Mouse (Mus musculus) fibroblast of lung, adult 2 months (primary cell): ENCODE data around the gene Rpap3.

Experiments used
- DNase-seq: peaks from one replicate; pipeline ENCODE4 v3.0.0-alpha.2; 2011; ENCODE audit warnings: low read depth

Gene Rpap3

DNA sequence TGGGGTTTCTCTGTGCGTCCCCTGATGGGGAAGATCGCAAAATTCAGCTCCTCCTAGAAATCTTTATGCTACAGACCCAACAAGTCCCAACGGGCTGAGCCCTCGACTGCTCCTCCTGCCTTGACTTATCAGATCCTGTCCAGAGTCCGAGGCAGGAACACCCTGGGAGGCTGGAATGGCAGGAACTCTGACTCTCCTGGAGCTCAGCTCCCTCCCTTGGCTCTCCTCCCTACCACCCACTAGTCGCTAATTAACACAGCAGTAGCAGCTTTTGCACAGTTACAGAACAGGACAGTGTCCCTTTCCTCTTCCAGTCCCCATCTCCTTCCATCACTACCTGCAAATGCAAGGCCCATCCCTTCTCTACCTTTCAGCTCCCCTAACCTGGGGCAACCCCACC lies 24.7 kb upstream of the Rpap3 start:
- DNase-seq = no peak

DNA sequence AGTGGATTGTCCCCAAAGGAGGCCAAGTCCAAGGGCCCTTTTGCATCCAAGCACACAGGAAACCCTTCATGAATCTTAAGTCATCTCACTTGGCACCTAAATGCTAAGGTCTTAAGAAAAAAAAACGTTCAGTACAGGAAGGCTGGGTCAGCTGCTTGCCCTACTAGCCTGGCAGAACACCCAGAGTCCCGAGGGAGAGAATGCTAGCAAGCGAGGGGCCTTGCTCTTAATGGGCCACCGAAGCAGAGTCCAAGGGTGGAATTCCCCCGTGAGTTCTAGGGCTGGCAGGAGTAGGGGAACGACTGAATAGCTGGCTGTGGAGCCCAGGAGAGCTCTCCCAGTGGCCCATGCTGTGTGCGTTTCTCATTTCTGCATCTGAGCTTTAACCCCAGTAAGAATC lies 23.2 kb upstream of the Rpap3 start:
- no peak for DNase-seq

DNA sequence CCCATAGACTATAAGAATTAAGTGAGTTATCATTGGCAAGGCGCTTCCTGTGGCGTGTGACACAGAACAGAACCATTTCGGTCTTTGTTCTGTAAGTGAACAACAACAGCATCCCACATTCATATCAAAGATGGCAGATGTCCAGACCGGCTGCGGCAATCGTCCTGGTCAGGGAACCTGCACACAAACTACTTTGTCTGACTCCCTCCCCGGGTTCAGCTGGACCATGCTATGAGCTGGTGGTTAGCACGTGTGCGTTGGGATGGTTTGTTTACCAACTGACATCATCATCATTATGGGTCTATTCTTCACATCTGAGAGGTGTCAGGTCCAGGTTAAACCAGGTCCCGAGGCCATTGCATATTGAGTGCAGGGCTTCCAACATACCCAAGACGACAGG lies 22.8 kb upstream of the Rpap3 start:
- no peak for DNase-seq

DNA sequence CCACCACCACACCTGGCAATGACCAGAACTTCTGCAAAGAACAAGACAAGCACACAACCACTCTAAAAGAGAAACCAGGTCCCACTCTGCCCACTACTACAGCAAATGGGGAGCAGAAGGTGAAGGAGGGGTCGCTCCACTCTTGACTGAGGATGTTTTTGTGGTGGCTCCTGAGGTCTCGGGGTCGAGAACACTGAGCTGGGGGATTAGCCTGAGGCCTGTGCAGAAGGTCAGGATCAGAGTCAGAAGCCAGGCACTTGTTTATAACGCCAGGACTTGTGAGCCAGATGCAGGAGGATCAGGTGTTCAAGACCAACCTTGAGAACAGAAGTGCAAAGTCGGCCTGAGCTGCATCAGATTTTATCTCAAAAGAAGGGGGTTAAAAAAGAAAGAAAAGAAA lies 21.9 kb upstream of the Rpap3 start:
- no peak for DNase-seq

DNA sequence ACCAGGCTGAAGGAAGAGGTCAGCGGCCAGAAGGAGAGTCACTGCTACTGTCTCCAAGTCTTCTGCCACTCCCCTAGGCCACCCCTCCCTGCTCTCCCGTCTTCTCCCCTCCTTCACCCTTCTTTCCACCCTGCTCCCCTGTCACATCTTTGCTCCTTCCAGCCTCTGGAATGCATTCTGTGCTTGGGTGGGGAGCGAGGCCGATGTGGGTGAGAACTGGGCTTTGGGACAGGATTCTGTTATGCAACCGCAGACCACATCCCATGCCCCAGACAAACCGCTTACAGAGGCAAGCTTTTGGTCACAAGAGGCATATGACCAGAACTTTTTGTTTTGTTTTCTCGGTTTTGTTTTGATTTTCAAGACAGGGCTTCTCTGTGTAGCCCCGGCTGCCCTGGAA lies 21.4 kb upstream of the Rpap3 start:
- DNase-seq = peak; percentile 95

DNA sequence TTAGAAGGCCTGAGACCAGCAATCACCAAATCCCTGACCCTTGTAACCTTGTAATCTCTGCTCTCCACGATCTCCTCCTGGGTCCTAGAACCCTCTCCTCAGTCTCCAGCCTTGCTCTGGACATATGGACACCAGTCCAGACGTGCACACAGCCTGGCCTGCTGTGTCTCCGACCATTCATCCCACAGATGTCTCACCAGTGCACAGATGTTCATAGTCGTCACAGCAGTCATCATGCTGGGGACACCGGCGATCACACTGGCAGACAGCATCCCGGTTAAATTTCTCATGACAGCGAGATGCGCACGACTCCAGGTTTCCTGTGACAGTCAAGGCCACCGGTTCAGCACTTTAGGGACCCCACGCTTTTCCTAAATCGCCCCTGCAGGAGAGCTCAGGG lies 20.7 kb upstream of the Rpap3 start:
- DNase-seq = no peak

DNA sequence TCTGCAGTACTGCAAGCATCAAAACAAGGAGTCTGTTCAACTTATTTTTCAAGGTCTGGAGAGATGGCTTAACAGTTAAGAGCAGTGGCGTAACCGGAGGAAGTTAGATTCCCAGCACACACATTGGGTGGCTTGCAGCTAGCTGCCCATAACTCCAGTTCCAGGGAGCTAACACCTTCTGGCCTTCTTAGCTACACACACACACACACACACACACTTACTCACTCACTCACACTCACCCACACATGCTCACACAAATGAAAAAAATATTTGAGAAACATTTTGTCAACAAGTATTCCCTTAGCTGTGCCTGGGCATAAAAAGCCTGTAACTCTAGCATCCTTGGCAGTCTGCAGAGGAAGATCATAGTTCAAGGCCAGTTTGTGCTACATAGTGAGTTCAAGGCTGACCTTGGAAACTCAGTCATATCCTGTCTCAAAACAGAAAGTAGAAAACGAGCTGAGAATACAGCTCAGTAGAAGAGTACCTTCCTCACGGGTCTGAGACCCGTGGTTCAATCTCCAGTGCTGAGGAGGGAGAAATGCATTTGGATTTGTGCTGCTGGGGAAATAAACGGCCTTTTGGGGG lies 19.7 kb upstream of the Rpap3 start:
- peak; percentile 60 for DNase-seq

DNA sequence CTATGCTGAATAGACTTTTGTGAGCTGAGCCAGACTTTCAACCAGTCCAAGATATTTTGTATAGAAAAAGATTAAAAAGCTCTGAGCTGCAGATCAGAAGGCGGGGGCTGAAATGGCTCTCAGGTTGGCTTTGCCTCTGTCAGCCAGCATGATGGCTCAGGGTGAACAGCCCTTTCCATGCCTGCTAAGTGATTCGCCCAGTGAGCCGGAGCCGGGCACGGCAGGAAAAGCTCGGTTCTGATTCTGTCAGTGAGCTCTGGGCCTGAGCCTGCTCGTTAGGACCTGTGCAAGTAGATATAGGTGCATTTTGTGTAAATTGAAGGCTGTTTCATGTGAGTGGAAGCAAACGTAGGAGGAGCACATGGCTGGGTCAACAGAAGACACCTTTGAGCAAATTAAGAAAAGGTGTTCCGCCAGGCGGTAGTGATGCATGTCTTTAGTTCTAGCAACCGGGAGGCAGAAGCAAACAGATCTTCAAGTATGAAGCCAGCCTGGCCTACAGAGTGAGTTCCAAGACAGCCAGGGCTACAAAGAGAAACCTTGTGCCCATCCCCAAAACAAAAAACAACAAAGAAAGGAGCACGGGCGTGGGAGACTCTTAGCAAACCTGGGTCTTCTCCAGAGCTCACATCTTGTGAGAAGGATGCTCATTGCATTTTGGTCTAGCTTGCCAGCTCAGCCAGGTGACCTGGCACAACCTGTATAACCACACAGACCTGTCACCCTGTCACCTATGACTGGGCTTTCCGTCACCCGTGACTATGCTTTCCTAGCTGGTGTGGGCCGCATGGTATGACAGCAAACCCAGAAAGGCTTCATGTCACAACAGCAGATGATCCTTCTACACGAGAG lies 18.9 kb upstream of the Rpap3 start:
- no peak for DNase-seq

DNA sequence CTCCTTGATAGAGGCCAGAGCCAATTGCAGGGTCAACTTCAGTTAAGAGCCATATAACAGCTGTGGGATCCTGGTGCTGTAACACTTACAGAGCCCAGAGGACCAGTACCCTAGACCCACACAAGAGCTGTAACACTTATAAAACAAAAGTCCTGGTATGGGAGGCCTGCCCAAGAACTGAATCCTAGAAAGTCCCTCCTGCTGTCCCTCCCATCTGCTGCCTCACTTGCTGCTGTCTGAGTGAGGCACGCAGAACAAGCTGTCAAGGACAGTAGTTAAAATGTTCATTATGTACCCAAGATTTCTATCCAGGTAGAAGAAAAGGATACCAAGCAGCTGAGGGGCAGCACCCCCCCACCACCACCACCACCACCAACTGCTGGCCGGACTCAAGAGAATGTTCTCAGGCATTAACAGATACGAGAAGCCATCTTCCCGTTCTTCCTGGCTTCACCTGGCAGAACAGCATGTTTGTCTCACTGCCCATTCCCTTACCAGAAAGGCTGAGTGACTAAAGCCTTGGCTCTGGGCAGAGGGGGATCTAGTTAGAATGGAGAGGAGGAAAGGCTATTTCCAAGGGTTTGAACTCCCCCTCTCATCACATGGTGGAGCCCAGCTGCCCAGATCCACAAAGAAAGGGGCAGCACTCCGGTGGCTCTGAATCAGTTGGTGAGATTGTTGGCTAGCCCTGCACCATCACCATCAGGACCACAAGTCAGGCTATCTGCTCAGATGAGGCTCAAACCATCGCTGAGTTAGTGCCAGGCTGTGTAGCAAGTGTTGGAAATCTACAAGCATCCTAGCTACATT lies 18.1 kb upstream of the Rpap3 start:
- DNase-seq = peak; percentile 41

DNA sequence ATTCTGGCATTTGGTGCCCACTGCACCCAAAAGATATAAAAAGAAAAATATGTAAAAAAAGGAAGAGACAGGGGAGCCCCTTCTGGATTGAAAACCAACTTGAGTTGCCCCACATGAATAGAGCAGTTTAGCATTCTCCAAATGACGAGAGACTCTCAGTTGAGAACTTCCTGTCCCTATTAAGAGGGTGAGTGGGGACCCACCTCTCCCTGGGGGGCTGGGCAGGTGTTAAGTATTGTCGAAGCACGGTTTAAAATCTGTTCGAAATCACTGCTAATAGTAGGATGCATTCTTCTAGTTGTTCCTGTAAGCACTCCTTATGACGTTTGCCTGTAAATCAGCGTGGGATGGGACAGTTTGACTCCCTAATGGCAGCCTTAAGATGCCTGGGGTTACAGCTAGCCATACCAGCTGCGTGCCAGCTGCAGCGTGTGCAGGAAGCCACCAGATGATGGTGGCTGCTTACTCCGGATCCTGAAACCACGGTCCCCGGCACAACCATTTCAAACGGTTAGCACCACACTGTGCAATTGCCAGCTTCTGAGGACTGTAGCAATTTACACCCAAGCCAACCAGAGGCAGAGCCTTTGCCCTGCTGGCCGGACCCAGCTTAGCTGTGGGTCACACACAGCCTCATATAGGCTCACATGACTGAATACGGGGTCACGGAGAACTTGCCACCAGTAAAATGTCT lies 15.5 kb upstream of the Rpap3 start:
- no peak for DNase-seq

DNA sequence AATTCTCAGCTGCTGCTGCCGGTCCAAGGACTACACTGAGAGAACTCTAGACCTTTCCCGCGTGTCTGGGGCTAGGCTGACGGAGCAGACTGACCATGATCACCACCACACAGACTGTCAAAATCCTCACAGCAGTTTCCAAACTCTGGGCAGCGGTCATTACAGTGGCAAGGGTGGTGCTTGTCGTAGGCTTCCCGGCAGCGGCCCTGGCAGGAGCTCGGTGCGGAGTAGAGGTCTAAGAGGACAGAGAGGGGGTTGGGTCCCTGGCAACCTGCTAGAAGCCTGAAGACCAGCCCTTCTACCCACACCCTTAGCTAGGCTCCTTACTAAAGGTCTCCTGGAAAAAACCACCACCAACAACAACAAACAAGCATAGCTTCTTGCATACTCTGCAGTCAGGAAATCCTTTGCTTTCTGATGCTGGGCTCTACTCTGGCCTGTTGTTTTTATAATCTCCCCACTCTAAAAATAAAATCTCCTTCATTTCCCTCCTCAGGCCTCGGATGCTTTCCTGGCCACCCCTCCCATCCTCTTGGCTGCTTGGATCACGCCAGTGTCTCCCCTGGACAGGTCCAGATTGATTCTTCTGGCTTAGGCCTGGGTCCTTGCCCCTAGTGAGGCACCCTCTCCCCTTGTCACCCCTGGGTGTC lies 14.5 kb upstream of the Rpap3 start:
- no peak for DNase-seq

DNA sequence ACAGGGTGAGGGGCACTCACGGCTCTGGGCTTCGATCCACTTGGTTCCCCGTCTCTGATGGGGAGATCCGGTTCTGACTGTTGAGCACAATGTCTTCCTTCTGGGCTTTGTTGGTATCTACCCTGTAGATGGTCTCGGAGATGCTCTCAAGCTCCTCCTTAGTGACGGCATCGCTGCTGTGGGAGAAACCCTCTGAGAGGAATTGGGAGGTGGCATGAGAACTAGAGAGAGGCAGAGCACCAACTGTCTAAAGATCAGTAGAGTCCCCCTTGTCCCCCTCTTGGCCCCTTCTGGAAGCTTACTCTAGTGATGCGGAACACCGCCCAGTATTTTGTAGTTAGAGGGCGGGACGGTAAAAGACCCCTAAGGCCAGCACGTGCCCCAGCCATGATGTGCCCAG lies 13.9 kb upstream of the Rpap3 start:
- DNase-seq = no peak

DNA sequence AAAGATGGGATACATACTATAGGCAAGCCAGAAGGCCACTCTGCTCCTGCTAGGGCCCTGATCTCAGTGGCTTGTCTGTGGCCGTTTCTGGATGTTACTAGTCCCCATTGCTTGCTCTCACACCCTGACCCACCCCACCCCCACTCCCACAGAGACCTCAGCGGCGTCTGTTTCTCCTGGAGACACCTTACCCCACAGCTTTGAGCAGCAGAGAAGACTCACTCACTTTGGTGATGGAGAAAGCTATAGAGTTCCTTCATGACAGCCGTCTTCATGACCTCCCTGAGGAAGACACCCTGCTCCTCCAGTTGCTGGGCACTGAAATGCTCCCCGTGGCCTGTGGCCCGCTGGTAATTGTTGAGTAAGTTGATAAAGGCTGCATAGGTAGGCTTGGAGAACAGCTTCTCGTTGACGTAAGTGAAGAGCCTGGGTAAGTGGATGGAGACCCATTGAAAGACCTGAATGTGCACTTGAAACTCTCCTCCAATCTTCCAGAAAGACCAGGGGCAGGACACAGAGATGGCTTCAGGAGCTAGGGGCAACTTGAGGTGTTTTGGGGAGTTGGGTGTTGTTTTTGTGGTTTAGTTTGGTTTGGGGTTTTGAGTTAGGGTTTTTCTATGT lies 13.0 kb upstream of the Rpap3 start:
- no peak for DNase-seq

DNA sequence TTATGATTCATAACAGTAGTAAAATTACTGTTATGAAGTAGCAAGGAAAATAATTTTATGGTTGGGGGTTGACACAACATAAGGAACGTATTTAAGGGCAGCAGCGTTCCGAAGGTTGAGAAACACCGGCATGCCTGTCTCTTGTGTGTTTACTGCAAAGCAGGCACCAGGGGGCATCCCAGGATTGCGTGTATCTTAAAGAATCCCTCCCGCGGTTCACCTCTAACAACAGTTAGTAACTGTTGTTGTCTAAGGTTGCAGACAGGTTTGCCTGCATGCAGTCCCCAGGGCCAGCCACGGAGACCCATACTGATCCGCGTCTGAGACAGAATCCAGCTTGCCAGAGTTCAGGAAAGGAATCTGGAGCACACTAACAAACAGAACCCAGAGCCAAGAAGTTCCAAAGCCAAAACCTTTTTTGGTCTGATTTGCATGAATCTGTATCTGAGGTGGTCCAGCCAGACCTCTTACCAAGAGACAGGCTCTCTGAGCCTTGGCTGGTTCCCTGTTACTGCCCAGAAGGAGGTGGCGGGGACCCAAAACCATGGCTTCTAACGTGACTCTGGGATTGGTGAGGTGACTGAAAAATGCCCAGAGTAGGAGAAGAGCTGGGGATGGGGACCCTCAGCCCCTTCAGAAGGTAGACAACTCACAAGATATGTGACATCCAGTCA lies 12.4 kb upstream of the Rpap3 start:
- DNase-seq = peak; percentile 83

DNA sequence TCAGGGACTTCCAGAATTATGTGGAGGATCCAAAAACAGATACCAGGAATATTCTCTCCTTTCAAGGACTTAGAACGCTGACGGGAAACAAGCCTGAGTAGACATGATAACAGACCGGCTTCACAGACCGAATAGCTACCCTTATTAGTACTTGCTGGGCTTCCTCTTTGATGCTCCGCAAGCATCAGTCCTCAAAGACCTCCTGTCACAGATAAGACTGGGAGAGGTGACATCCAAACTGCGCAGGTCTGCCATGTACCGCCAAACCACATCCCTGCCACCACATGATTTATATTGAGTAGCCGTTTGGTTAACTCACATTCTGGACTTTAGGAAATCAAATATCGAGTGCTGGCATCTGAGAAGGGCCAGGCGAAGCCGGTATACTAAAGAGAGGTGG lies 11.2 kb upstream of the Rpap3 start:
- DNase-seq = no peak

DNA sequence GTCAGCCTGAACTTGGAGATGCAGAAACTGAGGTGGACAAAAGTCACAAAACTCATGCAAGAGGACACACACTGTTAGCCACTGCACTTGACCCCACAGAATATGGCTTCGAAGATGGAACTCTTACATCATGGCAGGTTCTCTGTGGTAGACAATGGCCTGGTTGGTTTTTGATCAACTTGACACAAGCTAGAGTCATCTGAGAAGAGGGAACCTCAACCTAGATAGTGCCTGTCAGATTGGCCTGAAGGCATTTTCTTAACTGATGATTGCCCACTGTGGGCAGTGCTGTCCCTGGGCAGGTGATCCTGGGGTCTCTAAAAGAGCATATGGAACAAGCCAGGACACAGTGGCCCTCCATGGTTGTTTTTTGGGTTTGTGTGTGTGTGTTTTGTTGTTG lies 10.1 kb upstream of the Rpap3 start:
- DNase-seq = no peak

DNA sequence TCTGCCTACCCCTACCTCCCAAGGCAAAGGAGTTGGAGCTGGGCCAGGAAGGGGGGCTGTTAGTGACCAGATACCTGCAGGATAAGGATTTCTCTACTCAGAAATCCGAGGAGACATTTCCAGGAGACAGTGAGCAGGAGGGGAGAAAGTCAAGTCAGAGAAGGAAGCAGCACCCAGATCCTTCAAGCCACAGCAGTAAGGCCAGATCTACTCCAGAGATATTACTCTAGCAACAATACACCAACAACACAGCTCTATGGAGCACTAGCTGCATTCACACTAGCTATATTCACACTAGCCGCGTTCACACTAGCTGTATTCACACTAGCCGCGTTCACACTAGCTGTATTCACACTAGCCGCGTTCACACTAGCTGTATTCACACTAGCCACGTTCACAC lies 9.5 kb upstream of the Rpap3 start:
- DNase-seq = no peak

DNA sequence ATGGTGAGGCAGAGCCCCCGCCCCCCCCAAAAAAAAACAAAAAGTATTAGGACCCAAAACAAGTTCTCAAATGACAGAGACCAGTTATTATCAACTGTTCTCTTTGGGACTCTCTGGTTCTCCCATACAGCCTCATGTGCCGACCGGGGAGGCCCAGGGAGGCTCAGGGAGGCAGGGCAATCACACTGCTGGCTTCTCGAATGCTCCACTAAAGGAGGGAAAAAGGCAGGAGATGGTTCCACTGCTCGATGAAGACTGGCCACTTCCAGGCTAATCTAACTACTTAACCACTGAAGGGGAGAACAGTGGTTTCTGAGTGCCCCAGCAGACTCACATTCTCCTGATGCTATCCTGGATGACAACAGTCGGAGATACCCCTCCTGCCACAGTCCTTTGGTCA lies 6.9 kb upstream of the Rpap3 start:
- DNase-seq = no peak

DNA sequence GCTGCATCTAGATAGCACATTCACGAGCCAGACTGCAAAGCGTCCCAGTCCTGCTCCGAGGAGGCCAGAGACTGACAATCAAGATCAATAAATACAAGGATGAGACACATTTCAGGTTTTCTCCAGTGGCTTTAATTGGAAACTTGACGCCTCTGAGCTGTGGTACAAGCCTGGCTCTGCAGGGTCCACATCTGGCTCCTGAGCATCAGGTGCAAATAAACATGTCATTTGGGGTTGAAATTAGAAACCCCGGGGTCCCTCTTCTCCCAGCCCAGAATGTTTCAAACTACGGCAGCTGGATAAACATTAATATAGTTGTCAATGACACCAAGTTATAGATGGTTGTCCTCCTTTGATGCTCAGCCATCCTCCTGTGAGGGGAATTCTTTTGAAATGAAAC lies 5.3 kb upstream of the Rpap3 start:
- DNase-seq = no peak

DNA sequence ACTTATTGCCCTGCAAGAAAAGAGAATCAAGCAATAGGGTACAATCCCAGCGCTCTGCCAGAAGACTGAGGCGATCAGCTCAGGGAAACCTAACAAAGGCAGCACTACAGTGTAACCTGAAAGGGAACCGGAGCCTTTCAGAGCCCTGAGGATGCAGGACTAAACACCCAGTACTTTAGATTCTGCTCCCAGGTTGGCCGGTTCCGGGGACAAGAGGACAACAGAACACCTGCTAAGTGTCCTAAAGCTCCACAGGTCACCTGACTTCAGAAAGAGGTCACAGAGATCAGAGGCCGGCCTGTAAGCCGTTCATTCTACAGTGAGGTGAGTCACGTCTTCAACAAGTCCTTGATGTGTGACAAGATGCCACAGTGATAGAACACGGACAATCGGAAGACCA lies 9.0 kb downstream of the Rpap3 start:
- DNase-seq = no peak

DNA sequence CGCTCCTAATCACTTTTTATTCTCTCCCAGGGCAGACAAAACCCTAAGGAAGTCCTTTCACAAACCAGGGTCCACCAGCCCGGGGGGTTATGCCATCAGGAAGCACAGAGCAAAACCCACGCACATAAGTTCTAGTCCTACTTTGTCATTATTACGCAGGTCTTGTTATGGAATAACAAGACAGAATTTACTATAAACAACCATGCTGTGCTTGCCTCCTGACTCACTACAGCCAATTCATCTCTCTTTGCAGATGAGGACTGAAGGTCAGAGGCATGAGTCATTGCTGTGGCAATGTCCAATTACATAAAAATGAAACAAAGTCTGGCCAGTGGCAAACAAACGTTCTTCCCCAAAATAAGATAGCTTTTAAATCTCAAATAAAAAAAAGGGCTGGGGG lies 12.2 kb downstream of the Rpap3 start:
- peak; percentile 46 for DNase-seq
